Mouse (Mus musculus): ENCODE measurements around the gene Whrn. TPM values are rescaled to one million over a fixed set of nuclear protein-coding genes. Genes with fewer than 3 reads are reported as not detected.

Whrn gene
- polyA plus RNA-seq, 1 experiment from 2014 or later: 8.0 TPM

DNA sequence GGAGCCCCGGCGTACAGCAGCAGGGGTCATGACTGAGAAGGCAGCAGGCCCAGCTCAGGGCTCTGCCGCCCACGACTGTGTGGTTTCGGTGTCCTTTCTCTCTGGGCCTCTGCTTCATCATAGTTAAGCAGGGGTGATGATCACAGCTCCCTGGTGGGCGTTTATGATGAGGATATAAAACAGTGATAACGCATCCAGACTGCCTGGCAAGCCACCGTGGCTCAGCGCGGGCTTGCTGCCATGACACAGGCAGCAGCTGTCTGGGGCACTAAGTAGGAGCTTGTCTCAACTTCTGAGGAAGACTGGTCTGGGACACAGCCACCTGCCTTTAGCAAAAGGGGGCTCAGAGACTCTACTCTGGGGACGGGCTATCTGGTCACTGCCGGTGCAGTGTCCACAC lies 112.3 kb downstream of the Whrn start:
- H3K27ac ChIP-seq (ENCODE audit: low read depth, low read length): no peak overlapping the region
- no peaks in the 10 kb centered on the region for H3K9me3 ChIP-seq (ENCODE audit: control insufficient read depth, low read length)
- no peak overlapping the region for H3K4me3 ChIP-seq (ENCODE audit: low read depth, low read length)
- ATAC-seq (ENCODE audit: insufficient read depth, low FRiP score, low TSS enrichment) (no peak), DNase-seq (ENCODE audit: low spot score) (no peak)
- H3K4me1 ChIP-seq (ENCODE audit: control insufficient read depth, insufficient read depth, low read length): peaks cover under 1% of the 10 kb centered on the region; the same call in 1 of the 2 replicates
- no peak overlapping the region for H3K9ac ChIP-seq (ENCODE audit: low read length)
- WGBS: 75% methylated on average over 12 of the region's 12 CpGs
- H3K36me3 ChIP-seq (ENCODE audit: control insufficient read depth, insufficient read depth, low read length): peaks cover 5% of the 10 kb centered on the region; the same call in 1 of the 2 replicates
- H3K27me3 ChIP-seq (ENCODE audit: control insufficient read depth, insufficient read depth, low read length): no peaks in the 10 kb centered on the region
- no peak overlapping the region for H3K4me2 ChIP-seq (ENCODE audit: low read depth)

DNA sequence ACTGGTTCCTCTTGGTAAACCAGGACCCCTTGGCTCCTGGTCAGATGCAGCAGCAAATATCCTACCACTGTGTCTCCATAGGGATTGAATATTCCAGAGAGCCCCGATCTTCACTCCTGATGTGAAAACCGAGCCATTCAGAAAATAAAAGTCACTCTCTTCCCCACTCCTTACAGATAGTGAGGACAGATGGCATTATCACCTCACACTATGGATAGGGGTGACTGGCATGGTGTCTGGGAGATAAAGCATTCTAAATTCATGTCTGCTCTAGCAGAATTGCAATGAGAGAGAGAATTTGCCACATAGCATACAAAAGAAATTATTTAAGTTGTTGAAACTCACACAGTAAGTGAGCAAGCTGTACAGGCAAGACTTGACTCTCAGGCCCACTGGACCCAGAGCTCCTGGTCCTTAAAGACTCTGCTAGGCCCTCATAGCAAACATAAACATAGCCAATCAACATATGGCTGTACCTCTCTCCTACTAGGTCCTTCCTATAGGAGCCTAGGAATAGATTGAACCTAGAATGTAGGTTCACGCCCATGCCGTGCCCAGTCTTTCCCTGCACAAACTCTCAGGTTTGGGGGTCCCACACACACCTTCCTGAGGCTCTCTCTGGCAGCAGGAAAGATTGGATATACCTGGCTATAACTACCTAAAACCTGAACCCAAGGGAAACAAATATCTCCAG lies 113.0 kb downstream of the Whrn start:
- no peaks in the 10 kb centered on the region for H3K4me1 ChIP-seq (ENCODE audit: control insufficient read depth, insufficient read depth, low read length)
- no peak for ATAC-seq (ENCODE audit: insufficient read depth, low FRiP score, low TSS enrichment)
- 91% methylated on average over 4 of the region's 4 CpGs for WGBS

DNA sequence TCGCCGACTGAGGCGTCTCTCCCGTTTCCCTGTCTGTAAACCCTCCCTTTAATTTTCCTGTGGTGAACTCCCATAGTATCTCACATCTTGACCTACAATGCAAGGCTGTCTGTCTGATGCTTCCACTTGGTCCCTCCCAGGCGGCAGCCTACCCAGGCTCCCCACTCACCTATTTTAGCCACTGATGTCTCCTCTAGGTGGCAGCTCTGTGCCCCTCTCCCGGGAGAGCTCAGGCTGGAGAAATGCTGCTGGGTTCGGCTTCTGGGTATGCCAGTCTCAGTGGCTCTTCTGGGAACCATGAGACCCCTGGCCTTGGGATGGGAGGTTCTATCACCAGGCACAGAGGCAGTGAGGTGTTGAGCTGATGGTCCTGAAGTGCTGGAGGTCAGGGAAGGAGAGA lies 118.3 kb downstream of the Whrn start:
- Histone ChIP-seq H3K4me1 (ENCODE audit: control insufficient read depth, insufficient read depth, low read length) (no peaks in the 10 kb centered on the region), H3K27ac (ENCODE audit: low read depth, low read length) (no peak overlapping the region), H3K9me3 (ENCODE audit: control insufficient read depth, low read length) (no peaks in the 10 kb centered on the region), H3K9ac (ENCODE audit: low read length) (no peak overlapping the region), H3K36me3 (ENCODE audit: control insufficient read depth, insufficient read depth, low read length) (peaks cover 7% of the 10 kb centered on the region; the same call in 1 of the 2 replicates), H3K4me3 (ENCODE audit: low read depth, low read length) (no peak overlapping the region), H3K4me2 (ENCODE audit: low read depth) (no peak overlapping the region), H3K27me3 (ENCODE audit: control insufficient read depth, insufficient read depth, low read length) (no peaks in the 10 kb centered on the region)
- ATAC-seq (ENCODE audit: insufficient read depth, low FRiP score, low TSS enrichment): no peak
- 72% methylated on average over 7 of the region's 7 CpGs for WGBS
- no peak for DNase-seq (ENCODE audit: low spot score)

More for the DNA sequence above, 113.0 kb downstream of the Whrn start:
- Histone ChIP-seq H3K27me3 (ENCODE audit: control insufficient read depth, insufficient read depth, low read length) (no peaks in the 10 kb centered on the region), H3K9ac (ENCODE audit: low read length) (no peak overlapping the region), H3K27ac (ENCODE audit: low read depth, low read length) (no peak overlapping the region), H3K4me3 (ENCODE audit: low read depth, low read length) (no peak overlapping the region), H3K9me3 (ENCODE audit: control insufficient read depth, low read length) (no peaks in the 10 kb centered on the region), H3K36me3 (ENCODE audit: control insufficient read depth, insufficient read depth, low read length) (peaks cover 5% of the 10 kb centered on the region; the same call in 1 of the 2 replicates), H3K4me2 (ENCODE audit: low read depth) (no peak overlapping the region)
- no peak for DNase-seq (ENCODE audit: low spot score)

GRCm38 (mm10) chr4:63375367-63375766 lies 120.4 kb downstream of the Whrn start:
- Histone ChIP-seq H3K9ac (ENCODE audit: low read length) (no peak overlapping the region), H3K27ac (ENCODE audit: low read depth, low read length) (no peak overlapping the region), H3K4me1 (ENCODE audit: control insufficient read depth, insufficient read depth, low read length) (no peaks in the 10 kb centered on the region), H3K4me2 (ENCODE audit: low read depth) (no peak overlapping the region), H3K36me3 (ENCODE audit: control insufficient read depth, insufficient read depth, low read length) (peaks cover 4% of the 10 kb centered on the region), H3K27me3 (ENCODE audit: control insufficient read depth, insufficient read depth, low read length) (no peaks in the 10 kb centered on the region), H3K9me3 (ENCODE audit: control insufficient read depth, low read length) (no peaks in the 10 kb centered on the region), H3K4me3 (ENCODE audit: low read depth, low read length) (no peak overlapping the region)
- WGBS: 81% methylated on average over 1 of the region's 1 CpGs
- DNase-seq (ENCODE audit: low spot score): no peak
- ATAC-seq (ENCODE audit: insufficient read depth, low FRiP score, low TSS enrichment): no peak

DNA sequence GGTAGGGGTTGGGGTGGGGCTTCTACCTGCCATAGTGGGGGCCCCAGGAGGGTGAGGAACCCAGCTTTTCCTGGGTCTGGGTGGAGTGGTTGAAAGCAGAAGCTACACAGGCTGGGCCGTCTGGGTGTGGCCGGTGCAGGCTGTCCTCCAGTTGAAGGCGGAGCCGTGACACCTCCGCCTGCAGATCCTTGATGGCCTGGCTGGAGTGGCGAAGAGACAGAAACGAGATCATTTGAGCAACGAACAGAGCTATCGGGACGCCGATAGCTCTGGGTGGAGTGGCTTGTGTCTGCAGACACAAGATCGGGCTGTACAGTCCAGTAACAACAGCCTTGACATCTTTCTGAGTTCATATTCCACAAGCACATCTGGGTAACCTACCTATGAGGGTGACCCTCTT lies 121.5 kb downstream of the Whrn start:
- Histone ChIP-seq H3K36me3 (ENCODE audit: control insufficient read depth, insufficient read depth, low read length) (peaks cover 4% of the 10 kb centered on the region), H3K27ac (ENCODE audit: low read depth, low read length) (no peak overlapping the region), H3K4me1 (ENCODE audit: control insufficient read depth, insufficient read depth, low read length) (no peaks in the 10 kb centered on the region), H3K9ac (ENCODE audit: low read length) (no peak overlapping the region), H3K27me3 (ENCODE audit: control insufficient read depth, insufficient read depth, low read length) (no peaks in the 10 kb centered on the region), H3K9me3 (ENCODE audit: control insufficient read depth, low read length) (no peaks in the 10 kb centered on the region), H3K4me3 (ENCODE audit: low read depth, low read length) (no peak overlapping the region), H3K4me2 (ENCODE audit: low read depth) (no peak overlapping the region)
- ATAC-seq (ENCODE audit: insufficient read depth, low FRiP score, low TSS enrichment) (no peak), DNase-seq (ENCODE audit: low spot score) (no peak)
- 78% methylated on average over 12 of the region's 12 CpGs for WGBS

DNA sequence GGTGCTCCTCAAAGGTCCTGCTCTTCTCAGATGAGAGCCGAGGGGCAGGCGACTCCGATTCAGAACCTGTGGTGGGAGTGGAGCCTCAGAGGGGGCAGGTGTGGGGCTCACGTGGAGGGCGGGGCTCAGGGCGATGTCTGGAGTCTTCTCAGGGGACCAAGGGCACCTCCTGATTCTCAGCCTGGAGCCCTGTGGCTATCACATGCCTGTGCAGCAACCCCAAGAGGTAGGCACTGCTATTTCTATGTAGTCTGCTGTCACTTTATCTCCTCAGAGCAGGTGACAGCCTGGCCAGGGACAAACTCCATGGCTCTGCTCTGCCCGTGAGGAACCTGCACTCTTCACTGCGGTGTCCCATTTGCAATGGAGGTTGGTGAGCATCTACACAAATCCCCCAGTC lies 122.4 kb downstream of the Whrn start:
- no peak for ATAC-seq (ENCODE audit: insufficient read depth, low FRiP score, low TSS enrichment)
- H3K36me3 ChIP-seq (ENCODE audit: control insufficient read depth, insufficient read depth, low read length): peaks cover 2% of the 10 kb centered on the region
- H3K4me2 ChIP-seq (ENCODE audit: low read depth): no peak overlapping the region
- no peaks in the 10 kb centered on the region for H3K27me3 ChIP-seq (ENCODE audit: control insufficient read depth, insufficient read depth, low read length)
- H3K4me1 ChIP-seq (ENCODE audit: control insufficient read depth, insufficient read depth, low read length): no peaks in the 10 kb centered on the region
- H3K27ac ChIP-seq (ENCODE audit: low read depth, low read length): no peak overlapping the region
- no peak overlapping the region for H3K9ac ChIP-seq (ENCODE audit: low read length)
- no peaks in the 10 kb centered on the region for H3K9me3 ChIP-seq (ENCODE audit: control insufficient read depth, low read length)
- no peak overlapping the region for H3K4me3 ChIP-seq (ENCODE audit: low read depth, low read length)
- no peak for DNase-seq (ENCODE audit: low spot score)
- WGBS: 95% methylated on average over 8 of the region's 8 CpGs

DNA sequence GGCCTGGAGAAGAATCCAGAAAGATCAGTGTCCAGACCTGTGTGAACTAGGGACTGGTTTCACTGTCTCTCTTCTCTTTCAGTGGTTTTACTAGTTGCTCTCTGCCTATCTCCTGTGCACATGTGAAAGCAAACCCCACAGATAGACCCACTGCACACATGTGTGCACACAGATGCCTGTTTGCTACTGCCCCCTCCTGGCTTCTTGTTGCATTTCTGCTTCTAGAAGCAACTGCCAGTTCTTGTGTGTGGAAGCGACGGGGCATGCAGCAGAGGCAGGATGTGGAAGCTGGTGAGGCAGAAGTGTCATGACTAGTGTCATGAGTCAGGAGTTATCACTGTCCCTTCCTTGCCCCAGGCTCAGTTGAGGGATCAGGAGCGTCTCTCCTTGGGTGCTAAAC lies 123.9 kb downstream of the Whrn start:
- Histone ChIP-seq H3K9ac (ENCODE audit: low read length) (no peak overlapping the region), H3K4me3 (ENCODE audit: low read depth, low read length) (no peak overlapping the region), H3K27ac (ENCODE audit: low read depth, low read length) (no peak overlapping the region), H3K36me3 (ENCODE audit: control insufficient read depth, insufficient read depth, low read length) (peaks cover 2% of the 10 kb centered on the region), H3K4me2 (ENCODE audit: low read depth) (no peak overlapping the region), H3K4me1 (ENCODE audit: control insufficient read depth, insufficient read depth, low read length) (no peaks in the 10 kb centered on the region), H3K27me3 (ENCODE audit: control insufficient read depth, insufficient read depth, low read length) (no peaks in the 10 kb centered on the region), H3K9me3 (ENCODE audit: control insufficient read depth, low read length) (no peaks in the 10 kb centered on the region)
- 58% methylated on average over 3 of the region's 3 CpGs for WGBS
- no peak for ATAC-seq (ENCODE audit: insufficient read depth, low FRiP score, low TSS enrichment)
- no peak for DNase-seq (ENCODE audit: low spot score)

- H3K9me3 ChIP-seq (ENCODE audit: control insufficient read depth, low read length): no peaks in the 10 kb centered on the region
- no peak overlapping the region for H3K4me2 ChIP-seq (ENCODE audit: low read depth)
- no peaks in the 10 kb centered on the region; the same call in none of the 2 replicates for H3K36me3 ChIP-seq (ENCODE audit: control insufficient read depth, insufficient read depth, low read length)
- H3K4me1 ChIP-seq (ENCODE audit: control insufficient read depth, insufficient read depth, low read length): no peaks in the 10 kb centered on the region
- H3K4me3 ChIP-seq (ENCODE audit: low read depth, low read length): no peak overlapping the region
- WGBS: 41% methylated on average over 7 of the region's 7 CpGs
- no peak for ATAC-seq (ENCODE audit: insufficient read depth, low FRiP score, low TSS enrichment)
- H3K27me3 ChIP-seq (ENCODE audit: control insufficient read depth, insufficient read depth, low read length): no peaks in the 10 kb centered on the region
- no peak overlapping the region for H3K27ac ChIP-seq (ENCODE audit: low read depth, low read length)
- H3K9ac ChIP-seq (ENCODE audit: low read length): no peak overlapping the region
- no peak for DNase-seq (ENCODE audit: low spot score)
These were observed 124.9 kb downstream of the Whrn start for GRCm38 (mm10) chr4:63370897-63371296.

GRCm38 (mm10) chr4:63368577-63368976 lies 127.2 kb downstream of the Whrn start:
- 14% methylated on average over 4 of the region's 4 CpGs for WGBS
- H3K9me3 ChIP-seq (ENCODE audit: control insufficient read depth, low read length): no peaks in the 10 kb centered on the region
- no peak overlapping the region for H3K4me2 ChIP-seq (ENCODE audit: low read depth)
- H3K4me3 ChIP-seq (ENCODE audit: low read depth, low read length): no peak overlapping the region
- no peaks in the 10 kb centered on the region for H3K4me1 ChIP-seq (ENCODE audit: control insufficient read depth, insufficient read depth, low read length)
- DNase-seq (ENCODE audit: low spot score): peak; percentile 84
- no peaks in the 10 kb centered on the region; the same call in none of the 2 replicates for H3K36me3 ChIP-seq (ENCODE audit: control insufficient read depth, insufficient read depth, low read length)
- peak; percentile 66; the same call in 1 of the 2 replicates for ATAC-seq (ENCODE audit: insufficient read depth, low FRiP score, low TSS enrichment)
- no peak overlapping the region for H3K9ac ChIP-seq (ENCODE audit: low read length)
- no peaks in the 10 kb centered on the region for H3K27me3 ChIP-seq (ENCODE audit: control insufficient read depth, insufficient read depth, low read length)
- no peak overlapping the region for H3K27ac ChIP-seq (ENCODE audit: low read depth, low read length)
